Mouse (Mus musculus): ENCODE measurements around the gene Rnf185. TPM values are rescaled to one million over a fixed set of nuclear protein-coding genes. Genes with fewer than 3 reads are reported as not detected.

Rnf185 gene
- polyA plus RNA-seq, 2 experiments = 33.4 to 41.6 TPM

- Histone ChIP-seq H3K9me3 (ENCODE audit: control insufficient read depth, low read length) (no peaks in the 10 kb centered on the region), H3K4me1 (ENCODE audit: control insufficient read depth, insufficient read depth, low read length) (no peaks in the 10 kb centered on the region), H3K36me3 (ENCODE audit: control insufficient read depth, insufficient read depth, low read length) (no peaks in the 10 kb centered on the region), H3K27ac (replicated peaks; ENCODE audit: low read depth, low read length) (no peak overlapping the region), H3K4me3 (replicated peaks; ENCODE audit: low read length) (no peak overlapping the region), H3K27me3 (ENCODE audit: control insufficient read depth, insufficient read depth, low read length) (no peaks in the 10 kb centered on the region), H3K9ac (ENCODE audit: low read depth, low read length, severe bottlenecking) (no peak overlapping the region), H3K4me2 (replicated peaks; ENCODE audit: low read depth, low read length, severe bottlenecking) (no peak overlapping the region)
- ATAC-seq (ENCODE audit: low FRiP score, low read depth) = no peak
- TF ChIP-seq POLR2A (IDR thresholded peaks at IDR 0.05; ENCODE audit: borderline replicate concordance, extremely low read depth, insufficient read depth, insufficient read length) = no peak
- DNase-seq (ENCODE audit: low spot score) = no peak
These were observed 23.3 kb upstream of the Rnf185 start for GRCm38 (mm10) chr11:3475489-3475888.

- no peak overlapping the region for H3K4me3 ChIP-seq (replicated peaks; ENCODE audit: low read length)
- no peaks in the 10 kb centered on the region for H3K36me3 ChIP-seq (ENCODE audit: control insufficient read depth, insufficient read depth, low read length)
- no peak for TF ChIP-seq POLR2A (IDR thresholded peaks at IDR 0.05; ENCODE audit: borderline replicate concordance, extremely low read depth, insufficient read depth, insufficient read length)
- no peak for DNase-seq (ENCODE audit: low spot score)
- H3K4me1 ChIP-seq (ENCODE audit: control insufficient read depth, insufficient read depth, low read length) = no peaks in the 10 kb centered on the region
- no peaks in the 10 kb centered on the region for H3K9me3 ChIP-seq (ENCODE audit: control insufficient read depth, low read length)
- no peak overlapping the region for H3K4me2 ChIP-seq (replicated peaks; ENCODE audit: low read depth, low read length, severe bottlenecking)
- no peak overlapping the region for H3K9ac ChIP-seq (ENCODE audit: low read depth, low read length, severe bottlenecking)
- no peaks in the 10 kb centered on the region for H3K27me3 ChIP-seq (ENCODE audit: control insufficient read depth, insufficient read depth, low read length)
- 79% methylated on average over 7 of the region's 7 CpGs for WGBS
- H3K27ac ChIP-seq (replicated peaks; ENCODE audit: low read depth, low read length) = no peak overlapping the region
- no peak for ATAC-seq (ENCODE audit: low FRiP score, low read depth)
These were observed 22.4 kb upstream of the Rnf185 start for GRCm38 (mm10) chr11:3474480-3475115.

GRCm38 (mm10) chr11:3472484-3472883 is 20.3 kb upstream of the Rnf185 start:
- Histone ChIP-seq H3K27ac (replicated peaks; ENCODE audit: low read depth, low read length) (no peak overlapping the region), H3K36me3 (ENCODE audit: control insufficient read depth, insufficient read depth, low read length) (no peaks in the 10 kb centered on the region), H3K4me2 (replicated peaks; ENCODE audit: low read depth, low read length, severe bottlenecking) (no peak overlapping the region), H3K4me3 (replicated peaks; ENCODE audit: low read length) (no peak overlapping the region), H3K9ac (ENCODE audit: low read depth, low read length, severe bottlenecking) (no peak overlapping the region), H3K27me3 (ENCODE audit: control insufficient read depth, insufficient read depth, low read length) (no peaks in the 10 kb centered on the region), H3K4me1 (ENCODE audit: control insufficient read depth, insufficient read depth, low read length) (no peaks in the 10 kb centered on the region), H3K9me3 (ENCODE audit: control insufficient read depth, low read length) (no peaks in the 10 kb centered on the region)
- DNase-seq (ENCODE audit: low spot score) (peak; percentile 88), ATAC-seq (ENCODE audit: low FRiP score, low read depth) (no peak)
- no peak for TF ChIP-seq POLR2A (IDR thresholded peaks at IDR 0.05; ENCODE audit: borderline replicate concordance, extremely low read depth, insufficient read depth, insufficient read length)
- 32% methylated on average over 1 of the region's 1 CpGs for whole genome bisulfite sequencing

GRCm38 (mm10) chr11:3471448-3471850 is 19.3 kb upstream of the Rnf185 start:
- Histone ChIP-seq H3K4me3 (replicated peaks; ENCODE audit: low read length) (no peak overlapping the region), H3K27me3 (ENCODE audit: control insufficient read depth, insufficient read depth, low read length) (no peaks in the 10 kb centered on the region), H3K9me3 (ENCODE audit: control insufficient read depth, low read length) (no peaks in the 10 kb centered on the region), H3K4me2 (replicated peaks; ENCODE audit: low read depth, low read length, severe bottlenecking) (no peak overlapping the region), H3K36me3 (ENCODE audit: control insufficient read depth, insufficient read depth, low read length) (no peaks in the 10 kb centered on the region), H3K9ac (ENCODE audit: low read depth, low read length, severe bottlenecking) (no peak overlapping the region), H3K4me1 (ENCODE audit: control insufficient read depth, insufficient read depth, low read length) (no peaks in the 10 kb centered on the region), H3K27ac (replicated peaks; ENCODE audit: low read depth, low read length) (no peak overlapping the region)
- ATAC-seq (ENCODE audit: low FRiP score, low read depth) (no peak), DNase-seq (ENCODE audit: low spot score) (no peak)
- WGBS = 18% methylated on average over 11 of the region's 11 CpGs
- TF ChIP-seq POLR2A (IDR thresholded peaks at IDR 0.05; ENCODE audit: borderline replicate concordance, extremely low read depth, insufficient read depth, insufficient read length) = no peak

GRCm38 (mm10) chr11:3462846-3463245 is 10.7 kb upstream of the Rnf185 start:
- 100% methylated on average over 1 of the region's 1 CpGs for WGBS
- Histone ChIP-seq H3K27me3 (ENCODE audit: control insufficient read depth, insufficient read depth, low read length) (no peaks in the 10 kb centered on the region), H3K4me1 (ENCODE audit: control insufficient read depth, insufficient read depth, low read length) (no peaks in the 10 kb centered on the region), H3K4me2 (replicated peaks; ENCODE audit: low read depth, low read length, severe bottlenecking) (no peak overlapping the region), H3K27ac (replicated peaks; ENCODE audit: low read depth, low read length) (no peak overlapping the region), H3K36me3 (ENCODE audit: control insufficient read depth, insufficient read depth, low read length) (no peaks in the 10 kb centered on the region), H3K9ac (ENCODE audit: low read depth, low read length, severe bottlenecking) (no peak overlapping the region), H3K9me3 (ENCODE audit: control insufficient read depth, low read length) (no peaks in the 10 kb centered on the region), H3K4me3 (replicated peaks; ENCODE audit: low read length) (no peak overlapping the region)
- ATAC-seq (ENCODE audit: low FRiP score, low read depth) (no peak), DNase-seq (ENCODE audit: low spot score) (no peak)
- no peak for TF ChIP-seq POLR2A (IDR thresholded peaks at IDR 0.05; ENCODE audit: borderline replicate concordance, extremely low read depth, insufficient read depth, insufficient read length)

GRCm38 (mm10) chr11:3459105-3459468 is 6.9 kb upstream of the Rnf185 start:
- 90% methylated on average over 2 of the region's 2 CpGs for WGBS

More at GRCm38 (mm10) chr11:3459105-3459468, 6.9 kb upstream of the Rnf185 start:
- DNase-seq (ENCODE audit: low spot score) (no peak), ATAC-seq (ENCODE audit: low FRiP score, low read depth) (no peak)
- H3K27ac ChIP-seq (replicated peaks; ENCODE audit: low read depth, low read length) = no peak overlapping the region
- no peaks in the 10 kb centered on the region for H3K9me3 ChIP-seq (ENCODE audit: control insufficient read depth, low read length)
- peaks cover 7% of the 10 kb centered on the region; the same call in 1 of the 2 replicates for H3K36me3 ChIP-seq (ENCODE audit: control insufficient read depth, insufficient read depth, low read length)
- H3K4me3 ChIP-seq (replicated peaks; ENCODE audit: low read length) = no peak overlapping the region
- H3K4me2 ChIP-seq (replicated peaks; ENCODE audit: low read depth, low read length, severe bottlenecking) = no peak overlapping the region
- no peak for TF ChIP-seq POLR2A (IDR thresholded peaks at IDR 0.05; ENCODE audit: borderline replicate concordance, extremely low read depth, insufficient read depth, insufficient read length)
- H3K9ac ChIP-seq (ENCODE audit: low read depth, low read length, severe bottlenecking) = no peak overlapping the region
- no peaks in the 10 kb centered on the region for H3K4me1 ChIP-seq (ENCODE audit: control insufficient read depth, insufficient read depth, low read length)
- no peaks in the 10 kb centered on the region for H3K27me3 ChIP-seq (ENCODE audit: control insufficient read depth, insufficient read depth, low read length)
